Mouse (Mus musculus) liver, adult 2 months (tissue): ENCODE results near the gene Lag3. TPM values are rescaled to one million over a fixed set of nuclear protein-coding genes. Genes with fewer than 3 reads are reported as not detected.

Source experiments
- DNase-seq: peaks from one replicate; pipeline ENCODE4 v3.0.0-alpha.2; 2011; ENCODE audit warnings: low read depth, low spot score; ENCODE audit errors: extremely low read depth
- H3K27ac ChIP-seq: fragments of 200-500 bp; replicated peaks from 2 replicates; pipeline ENCODE4 v1.5.1; 2012; ENCODE audit warnings: low read depth, mild to moderate bottlenecking, control low read depth, inconsistent platforms, low read length; ENCODE audit not compliant: insufficient read depth
- H3K27me3 ChIP-seq: fragments of 200-500 bp; 2 replicates; pipeline ENCODE4 v1.6.1; 2012; ENCODE audit warnings: mild to moderate bottlenecking, moderate library complexity, low read length, inconsistent platforms; ENCODE audit not compliant: control insufficient read depth, insufficient read depth
- H3K36me3 ChIP-seq: fragments of 200-500 bp; 2 replicates; pipeline ENCODE4 v1.6.1; 2012; ENCODE audit warnings: low read length, inconsistent platforms; ENCODE audit not compliant: control insufficient read depth, insufficient read depth
- H3K4me1 ChIP-seq: fragments of 200-500 bp; 2 replicates; pipeline ENCODE4 v1.6.1; 2011; ENCODE audit warnings: low read length; ENCODE audit not compliant: control insufficient read depth, insufficient read depth
- H3K4me3 ChIP-seq: fragments of 200-500 bp; 2 replicates; pipeline ENCODE4 v1.5.1; 2011; ENCODE audit warnings: low read depth, mild to moderate bottlenecking, control low read depth, low read length, moderate library complexity; ENCODE audit not compliant: insufficient read depth
- H3K79me2 ChIP-seq: fragments of 200-500 bp; 2 replicates; pipeline ENCODE4 v1.6.1; 2012; ENCODE audit warnings: inconsistent platforms, mild to moderate bottlenecking, low read length, moderate library complexity; ENCODE audit not compliant: control insufficient read depth, insufficient read depth
- H3K9ac ChIP-seq: fragments of 200-500 bp; 2 replicates; pipeline ENCODE4 v1.6.1; 2012; ENCODE audit warnings: low read depth, mild to moderate bottlenecking, control low read depth, inconsistent platforms, low read length
- CTCF ChIP-seq: fragments of 200-500 bp; IDR thresholded peaks from 2 replicates; pipeline ENCODE4 v1.5.1; 2011; ENCODE audit warnings: low read depth, low read length, control low read depth
- POLR2A ChIP-seq: fragments of 200-500 bp; IDR thresholded peaks from 2 replicates; pipeline ENCODE4 v1.6.1; 2011; ENCODE audit warnings: low read length, control low read depth; ENCODE audit not compliant: insufficient read depth; ENCODE audit errors: extremely low read depth
- WGBS: fragments of 180-500 bp; shearing (Covaris S2); methylation state at CpG from one replicate; pipeline ENCODE4 v1.1.7; 2018; 5-methylcytosine and 5-hydroxymethylcytosine counted together
- polyA plus RNA-seq: library from polyadenylated mRNA; depleted of rRNA; stranded (reverse); fragments of >200 nt; gene quantifications from 2 replicates; pipeline ENCODE4 v1.2.3, GENCODE M21; 2012
- total RNA-seq: library from RNA; depleted of rRNA; stranded (reverse); fragments of >200 nt; gene quantifications from 2 replicates; pipeline ENCODE4 v1.2.3, GENCODE M21; 2014

The Lag3 gene
- total and polyA plus RNA-seq, 2 experiments: 0.09 to 0.67 TPM

DNA sequence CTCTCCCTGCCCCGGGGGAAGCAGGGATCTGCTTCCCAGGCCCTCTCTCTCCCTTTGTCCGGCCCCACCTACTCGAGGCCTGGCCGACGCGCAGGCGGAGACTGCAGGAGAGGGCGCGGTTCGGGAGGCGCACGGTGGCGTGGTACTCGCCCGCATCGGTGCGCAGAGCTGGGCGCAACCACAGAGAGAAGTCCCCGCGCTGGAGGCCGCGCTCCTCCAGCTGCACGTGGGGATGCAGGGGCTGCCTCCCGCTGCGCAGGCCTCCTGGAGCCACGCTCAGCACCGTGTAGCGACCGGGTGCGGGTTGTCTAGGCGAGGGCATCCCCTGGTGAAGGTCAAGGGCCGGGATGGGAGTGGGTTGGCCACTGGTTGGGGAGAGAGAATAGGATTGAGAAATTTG is 1.5 kb downstream of the Lag3 start:
- no peak for TF ChIP-seq CTCF
- TF ChIP-seq POLR2A: no peak
- Histone ChIP-seq H3K4me3 (no peak overlapping the region), H3K4me1 (peaks cover 22% of the 10 kb centered on the region), H3K36me3 (peaks cover 8% of the 10 kb centered on the region; the same call in 1 of the 2 replicates), H3K27ac (no peak overlapping the region), H3K79me2 (no peaks in the 10 kb centered on the region), H3K9ac (no peak overlapping the region), H3K27me3 (no peaks in the 10 kb centered on the region)
- no peak for DNase-seq
- 38% methylated on average over 32 of the region's 32 CpGs for WGBS

DNA sequence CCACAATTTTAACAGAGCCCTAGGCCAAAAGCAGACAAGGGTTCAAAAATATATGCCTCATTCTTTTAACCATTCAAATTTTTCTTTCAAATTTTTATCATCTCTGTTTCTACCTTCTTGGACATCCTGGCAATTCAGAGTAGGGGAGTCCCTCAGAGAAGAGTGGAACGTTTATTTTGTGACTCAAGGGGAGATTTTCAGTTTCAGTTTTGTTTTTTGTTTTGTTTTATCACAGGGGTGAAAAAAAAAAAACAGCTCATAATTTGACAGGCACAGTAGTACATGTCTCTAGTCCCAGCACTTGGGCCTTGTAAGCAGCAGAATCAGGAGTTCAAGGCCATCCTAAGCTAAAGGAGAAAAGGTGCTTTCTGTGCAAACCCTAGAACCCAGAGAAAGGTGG is 3.7 kb downstream of the Lag3 start:
- H3K27ac ChIP-seq: no peak overlapping the region
- H3K4me3 ChIP-seq: no peak overlapping the region
- TF ChIP-seq POLR2A (no peak), CTCF (no peak)
- H3K9ac ChIP-seq: no peak overlapping the region
- no peak for DNase-seq
- H3K79me2 ChIP-seq: no peaks in the 10 kb centered on the region
- H3K27me3 ChIP-seq: no peaks in the 10 kb centered on the region
- peaks cover 12% of the 10 kb centered on the region for H3K4me1 ChIP-seq
- H3K36me3 ChIP-seq: no peaks in the 10 kb centered on the region
- WGBS: 23% methylated on average over 1 of the region's 1 CpGs

DNA sequence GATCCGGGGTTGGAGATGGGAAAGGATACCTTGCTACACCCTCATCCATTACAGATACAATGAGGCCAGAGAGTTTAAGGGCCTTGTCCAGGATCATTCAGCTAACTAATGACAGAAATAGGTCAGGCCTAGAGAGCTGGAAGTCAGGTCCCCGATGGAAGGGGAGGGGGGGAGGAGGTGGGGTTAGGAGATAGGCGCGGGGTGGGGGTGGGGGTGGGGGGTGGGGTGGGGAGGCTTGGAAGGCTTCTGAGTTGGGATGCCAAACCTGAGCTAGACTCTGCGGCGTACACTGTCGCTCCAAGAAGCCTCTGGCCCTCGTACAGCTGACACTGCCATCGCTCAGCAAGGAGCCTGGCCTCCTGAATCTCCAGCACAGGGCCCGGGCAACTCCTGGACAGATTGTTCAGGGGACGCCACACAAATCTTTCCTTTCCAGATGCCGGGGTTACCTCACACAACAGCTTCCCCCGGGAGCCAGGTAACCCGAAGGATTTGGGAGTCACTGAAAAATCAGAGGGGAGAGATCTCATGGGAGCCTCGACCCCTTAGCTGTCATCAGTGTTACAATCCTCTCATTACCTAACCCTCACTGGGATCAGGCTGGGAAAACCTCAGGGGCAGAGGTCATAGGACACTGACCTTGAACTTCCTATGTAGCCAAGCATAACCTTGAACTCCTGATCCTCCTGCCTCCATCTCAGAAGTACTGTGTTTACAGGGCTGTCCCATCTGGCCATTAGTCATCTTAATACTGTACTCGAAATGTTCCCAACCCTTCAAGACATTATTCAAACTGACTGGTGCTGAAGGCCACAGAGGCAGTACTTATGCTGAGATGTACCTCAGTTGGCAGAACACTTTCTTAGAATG is 6.3 kb downstream of the Lag3 start:
- no peaks in the 10 kb centered on the region for H3K36me3 ChIP-seq
- peak; percentile 74 for DNase-seq
- H3K27me3 ChIP-seq: no peaks in the 10 kb centered on the region
- TF ChIP-seq POLR2A (no peak), CTCF (no peak)
- no peaks in the 10 kb centered on the region for H3K79me2 ChIP-seq
- 45% methylated on average over 14 of the region's 16 CpGs for WGBS
- H3K4me3 ChIP-seq: no peak overlapping the region
- H3K9ac ChIP-seq: peak overlapping the region; percentile 80
- H3K27ac ChIP-seq: peak overlapping the region; percentile 94
- peaks cover 12% of the 10 kb centered on the region for H3K4me1 ChIP-seq

DNA sequence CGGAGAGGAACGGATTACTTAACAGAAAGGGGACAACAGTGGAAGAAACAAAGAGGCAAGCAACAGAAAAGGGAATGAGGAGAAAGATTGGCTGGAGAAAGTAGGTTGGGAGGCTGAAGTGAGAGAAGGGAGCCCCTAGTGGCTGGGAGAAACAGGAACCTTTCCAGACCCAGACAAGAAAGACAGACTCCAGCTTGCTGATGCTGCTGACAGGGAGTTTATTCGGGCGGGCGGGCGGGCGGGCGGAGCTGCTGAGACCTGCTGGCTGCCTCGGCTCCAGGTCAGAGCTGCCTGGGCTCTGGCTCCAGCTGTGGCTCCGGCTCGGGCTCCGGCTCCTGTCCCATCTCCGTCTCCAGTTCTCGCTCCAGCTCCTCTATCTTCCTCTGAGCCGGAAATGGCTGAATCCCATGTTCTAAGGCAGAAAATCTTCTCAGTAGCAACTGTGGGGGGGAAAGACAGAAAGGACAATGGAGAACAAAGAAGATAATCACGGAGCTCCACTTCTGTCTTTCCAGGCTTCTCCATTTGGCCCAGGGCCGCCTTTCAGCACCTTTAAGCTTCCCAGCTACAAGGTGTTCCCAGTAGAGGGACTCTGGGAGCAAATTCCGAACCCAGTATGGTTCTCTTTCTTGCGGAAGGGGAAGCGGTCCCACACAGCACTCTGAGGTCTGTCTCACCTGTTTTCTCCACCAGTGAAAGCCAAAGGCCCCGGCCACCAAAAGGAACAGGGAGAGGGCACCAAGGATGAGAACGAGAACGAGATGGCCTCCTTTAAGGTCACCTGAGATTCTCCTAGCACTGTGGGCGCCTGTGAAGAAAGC is 7.1 kb downstream of the Lag3 start:
- peak; percentile 64; the same call in 1 of the 2 replicates for TF ChIP-seq POLR2A
- TF ChIP-seq CTCF: peak; percentile 58
- 19% methylated on average over 24 of the region's 24 CpGs for WGBS
- DNase-seq: peak; percentile 83

DNA sequence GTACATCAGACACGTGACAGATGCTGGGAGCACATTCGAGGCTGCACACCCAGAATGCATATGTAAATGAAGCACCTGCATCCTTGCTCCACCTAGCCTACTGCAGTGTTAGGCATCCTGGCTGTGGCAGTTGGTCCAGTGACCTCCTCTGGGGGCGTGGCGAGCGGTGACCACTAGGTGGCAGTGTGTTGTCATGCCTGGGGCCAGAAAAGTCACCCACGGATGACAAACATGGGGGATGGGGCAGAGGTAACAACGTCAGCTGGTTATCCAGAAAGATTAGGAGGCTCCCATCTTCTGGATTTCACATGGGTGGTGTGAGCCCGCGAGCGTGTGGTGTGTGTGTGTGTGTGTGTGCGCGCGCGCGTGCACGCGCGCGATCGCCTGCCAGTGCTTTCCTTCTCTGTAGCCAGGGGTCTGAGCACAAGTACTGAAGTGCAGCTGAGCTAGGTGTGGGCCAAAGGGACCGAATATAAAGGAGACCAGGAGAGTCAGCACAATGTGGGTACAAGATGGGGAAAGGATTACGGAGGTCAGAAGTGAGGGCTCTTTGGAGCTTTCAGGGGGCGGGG is 7.8 kb downstream of the Lag3 start:
- Histone ChIP-seq H3K27ac (peak overlapping the region; percentile 98), H3K9ac (peak overlapping the region; percentile 73), H3K79me2 (no peaks in the 10 kb centered on the region), H3K36me3 (no peaks in the 10 kb centered on the region), H3K4me3 (peak overlapping the region; percentile 55), H3K27me3 (no peaks in the 10 kb centered on the region), H3K4me1 (peaks cover 12% of the 10 kb centered on the region)
- TF ChIP-seq CTCF (peak; percentile 99), POLR2A (0 out of 2 replicates have a peak, but pooled peaks have one; percentile 24)
- peak; percentile 85 for DNase-seq
- under 1% methylated on average over 23 of the region's 23 CpGs for WGBS

More for the DNA sequence above, 7.1 kb downstream of the Lag3 start:
- Histone ChIP-seq H3K36me3 (no peaks in the 10 kb centered on the region), H3K27me3 (no peaks in the 10 kb centered on the region), H3K4me1 (peaks cover 12% of the 10 kb centered on the region), H3K9ac (peak overlapping the region; percentile 80), H3K4me3 (peak overlapping the region; percentile 58), H3K27ac (peak overlapping the region; percentile 98), H3K79me2 (no peaks in the 10 kb centered on the region)
